Mouse (Mus musculus): ENCODE measurements at regions not wholly inside any gene's neighbourhood (a gene's known extent, or its start where the extent isn't known, plus 50 kb on each side); places are given as distances from the start of the nearest gene placed in this dataset.

DNA sequence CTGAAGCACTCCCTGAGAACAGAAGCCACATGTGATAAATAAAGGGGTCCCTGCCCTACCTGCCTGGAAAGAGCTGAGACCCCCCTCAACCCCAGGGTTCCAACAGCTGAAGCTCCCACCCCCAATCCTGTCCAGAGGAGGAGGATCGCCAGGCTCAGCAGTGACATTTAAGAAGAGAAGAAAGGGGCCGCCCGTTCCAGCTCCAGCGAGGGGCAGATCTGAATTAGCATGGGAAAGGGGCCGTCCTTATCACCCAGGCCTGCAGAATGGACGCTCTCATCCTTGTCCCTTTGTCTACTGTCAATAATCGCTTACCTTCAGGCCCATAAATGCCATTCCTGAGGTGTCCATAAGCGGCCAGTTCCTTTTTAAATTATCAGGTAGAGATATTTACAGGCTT is 92.0 kb downstream of the Fam53a start:
- Histone ChIP-seq H3K4me3 (replicated peaks in 1 of 3; ENCODE audit: low read depth in 2 of 3, low read length in 2 of 3, poor library complexity in 1 of 3) (no peak overlapping the region), H3K36me3 (replicated peaks in 1 of 2; ENCODE audit: control insufficient read depth in 1 of 2, insufficient read depth in 1 of 2, low read length in 1 of 2) (no peaks in the 10 kb centered on the region), H3K4me2 (ENCODE audit: insufficient read depth, low read depth, poor library complexity, severe bottlenecking) (no peak overlapping the region), H3K79me2 (replicated peaks; ENCODE audit: control insufficient read depth, extremely low read depth, insufficient read depth, poor library complexity, severe bottlenecking) (no peaks in the 10 kb centered on the region), H3K27ac (ENCODE audit: insufficient read depth, low read depth) (no peak overlapping the region), H3K27me3 (replicated peaks) (peaks cover 27% of the 10 kb centered on the region), H3K9me3 (replicated peaks; ENCODE audit: low read length) (no peaks in the 10 kb centered on the region), H3K9ac (ENCODE audit: insufficient read depth, low read depth) (no peak overlapping the region), H3K4me1 (ENCODE audit: control insufficient read depth in 1 of 2, insufficient read depth in 2 of 2) (peaks cover 12 to 40% of the 10 kb centered on the region in 2 experiments)
- DNase-seq (ENCODE audit: extremely low read depth) = no peak
- in situ Hi-C loops (cut with MboI; ENCODE audit: low pct_ligation_motif_present, low pct_unique_long_range_greater_than_20kb, low sequenced_read_pairs) (no loop called here), dilution Hi-C loops (cut with MboI; ENCODE audit: extremely low pct_ligation_motif_present, extremely low pct_unique_long_range_greater_than_20kb, low sequenced_read_pairs) (no loop called here)
- no peak for TF ChIP-seq CHD1 (IDR thresholded peaks at IDR 0.05; ENCODE audit: low read depth, low read length)
- TF ChIP-seq SIN3A (IDR thresholded peaks at IDR 0.05; ENCODE audit: low read length) = no peak
- no peak for TF ChIP-seq GABPA (IDR thresholded peaks at IDR 0.05; ENCODE audit: insufficient replicate concordance, low read depth, low read length)
- no peak for TF ChIP-seq BHLHE40 (IDR thresholded peaks at IDR 0.05; ENCODE audit: low read depth, low read length)
- no peak for TF ChIP-seq JUND (conservative IDR thresholded peaks at IDR 0.05; ENCODE audit: low read depth, low read length)
- TF ChIP-seq MXI1 (IDR thresholded peaks at IDR 0.05; ENCODE audit: low read depth, low read length) = no peak
- no peak for TF ChIP-seq ELF1 (IDR thresholded peaks at IDR 0.05; ENCODE audit: low read depth, low read length)
- no peak for TF ChIP-seq USF2 (conservative IDR thresholded peaks at IDR 0.05; ENCODE audit: low read depth, low read length)
- no peak for TF ChIP-seq POLR2AphosphoS2 (IDR thresholded peaks at IDR 0.05; ENCODE audit: low read depth, low read length)
- TF ChIP-seq MAFK (IDR thresholded peaks at IDR 0.05; ENCODE audit: insufficient replicate concordance, low read length) = no peak
- TF ChIP-seq IRF4 (IDR thresholded peaks at IDR 0.05; ENCODE audit: low read depth, low read length) = no peak
- no peak for TF ChIP-seq SMC3 (IDR thresholded peaks at IDR 0.05; ENCODE audit: low read depth, low read length)

DNA sequence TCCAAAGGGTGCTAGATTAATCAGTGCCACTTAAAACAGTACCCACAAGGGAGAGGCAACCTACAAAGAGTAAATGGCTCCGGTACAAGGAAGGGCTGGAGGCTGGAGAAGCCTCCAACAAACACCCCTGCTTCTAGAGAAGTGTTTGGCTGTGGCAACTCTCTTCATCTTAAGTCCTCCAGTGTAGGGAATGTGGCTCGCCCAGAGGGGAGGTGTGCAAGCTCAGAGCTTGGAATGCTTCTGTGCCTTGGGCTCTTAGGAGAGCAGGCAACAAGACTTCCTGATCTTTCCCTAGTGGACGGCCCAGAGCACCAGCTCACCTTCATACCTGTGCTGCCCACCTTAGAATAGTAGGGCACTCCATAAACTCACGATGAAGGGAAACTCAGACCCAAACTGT is 92.4 kb downstream of the Fam53a start:
- TF ChIP-seq RAD21 (IDR thresholded peaks at IDR 0.05; ENCODE audit: low read depth, low read length) = no peak
- no peak for TF ChIP-seq ZNF384 (IDR thresholded peaks at IDR 0.05; ENCODE audit: low read depth, low read length)
- no peak for TF ChIP-seq KAT2A (IDR thresholded peaks at IDR 0.05; ENCODE audit: insufficient replicate concordance, low read length)
- no peak for TF ChIP-seq MAFK (IDR thresholded peaks at IDR 0.05; ENCODE audit: insufficient replicate concordance, low read length)
- no peak for TF ChIP-seq MEF2A (IDR thresholded peaks at IDR 0.05; ENCODE audit: borderline replicate concordance, low read depth, low read length)
- no peak for TF ChIP-seq UBTF (IDR thresholded peaks at IDR 0.05; ENCODE audit: low read depth, low read length)
- TF ChIP-seq PAX5 (IDR thresholded peaks at IDR 0.05; ENCODE audit: low read length) = no peak
- TF ChIP-seq CHD1 (IDR thresholded peaks at IDR 0.05; ENCODE audit: low read depth, low read length) = no peak
- no peak for TF ChIP-seq SMC3 (IDR thresholded peaks at IDR 0.05; ENCODE audit: low read depth, low read length)
- no peak for TF ChIP-seq MAX (IDR thresholded peaks at IDR 0.05; ENCODE audit: low read length)
- TF ChIP-seq SIN3A (IDR thresholded peaks at IDR 0.05; ENCODE audit: low read length) = no peak
- TF ChIP-seq HCFC1 (IDR thresholded peaks at IDR 0.05; ENCODE audit: low read depth, low read length) = no peak
- no peak for TF ChIP-seq CHD2 (IDR thresholded peaks at IDR 0.05; ENCODE audit: low read length)
- no peak for TF ChIP-seq ELF1 (IDR thresholded peaks at IDR 0.05; ENCODE audit: low read depth, low read length)
- TF ChIP-seq USF2 (conservative IDR thresholded peaks at IDR 0.05; ENCODE audit: low read depth, low read length) = no peak
- no peak overlapping the region for H3K9ac ChIP-seq (ENCODE audit: insufficient read depth, low read depth)
- no peak overlapping the region for H3K4me3 ChIP-seq (replicated peaks in 1 of 3; ENCODE audit: low read depth in 2 of 3, low read length in 2 of 3, poor library complexity in 1 of 3)
- in situ Hi-C loops (cut with MboI; ENCODE audit: low pct_ligation_motif_present, low pct_unique_long_range_greater_than_20kb, low sequenced_read_pairs) = no loop called here
- H3K27me3 ChIP-seq (replicated peaks) = peaks cover 27% of the 10 kb centered on the region
- DNase-seq (ENCODE audit: extremely low read depth) = no peak
- peaks cover 12 to 43% of the 10 kb centered on the region in 2 experiments for H3K4me1 ChIP-seq (ENCODE audit: control insufficient read depth in 1 of 2, insufficient read depth in 2 of 2)
- no peaks in the 10 kb centered on the region for H3K79me2 ChIP-seq (replicated peaks; ENCODE audit: control insufficient read depth, extremely low read depth, insufficient read depth, poor library complexity, severe bottlenecking)
- dilution Hi-C loops (cut with MboI; ENCODE audit: extremely low pct_ligation_motif_present, extremely low pct_unique_long_range_greater_than_20kb, low sequenced_read_pairs) = no loop called here
- H3K27ac ChIP-seq (ENCODE audit: insufficient read depth, low read depth) = no peak overlapping the region
- H3K9me3 ChIP-seq (replicated peaks; ENCODE audit: low read length) = no peaks in the 10 kb centered on the region
- H3K4me2 ChIP-seq (ENCODE audit: insufficient read depth, low read depth, poor library complexity, severe bottlenecking) = no peak overlapping the region
- H3K36me3 ChIP-seq (replicated peaks in 1 of 2; ENCODE audit: control insufficient read depth in 1 of 2, insufficient read depth in 1 of 2, low read length in 1 of 2) = no peaks in the 10 kb centered on the region

All from CH12.LX (cell line).